In the genomic region with DNA sequence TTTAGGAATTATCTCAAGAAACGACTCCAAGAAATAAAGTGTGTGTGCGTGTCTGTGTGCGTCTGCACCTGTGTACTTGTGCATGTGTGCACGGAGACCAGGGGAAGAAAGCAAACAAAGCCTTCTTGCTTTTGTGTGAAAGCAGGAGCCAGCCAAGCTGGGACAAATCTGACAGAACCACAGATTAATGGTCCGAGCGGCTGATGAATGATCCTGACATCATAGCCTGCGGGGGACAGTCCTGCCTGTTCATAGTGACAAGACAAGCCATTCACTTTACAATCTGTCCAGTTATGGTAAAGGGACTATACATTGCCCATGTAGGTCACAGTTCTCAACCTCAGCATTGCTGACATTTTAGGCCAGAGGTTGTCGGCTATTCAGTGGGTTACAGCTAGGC, we compare ENCODE assay signal across 13 mouse cellular contexts. TPM values are rescaled to one million over a fixed set of nuclear protein-coding genes. Genes with fewer than 3 reads are reported as not detected.
DNase-seq lines count a peak whose midpoint lies in the region; ATAC-seq and TF ChIP-seq lines count a peak whose summit lies in the region.
"Had no signal": no experiment of that assay in that cellular context is flagged by ENCODE, and none has a peak within 500 bp of the region (broad histone marks: within the 10 kb centered on the region; RNA-seq: fewer than 3 reads in every experiment).

No protein-coding gene starts in this region.

- TF ChIP-seq CTCF in testis, adult 2 months (IDR thresholded peaks at IDR 0.05; ENCODE audit: control insufficient read depth, insufficient read depth, insufficient replicate concordance, low read depth, low read length), result no peak
- no peak for TF ChIP-seq CTCF in lung, postnatal 0 days (IDR thresholded peaks at IDR 0.05)

- no peak for DNase-seq in kidney, adult 9 months
- no peak for DNase-seq in testis, postnatal 14 days (ENCODE audit: low spot score)
- DNase-seq in limb, embryonic 10.5 days (ENCODE audit: low spot score), result no peak
- no peak for DNase-seq in lung, postnatal 0 days (ENCODE audit: low spot score)
- DNase-seq: cerebellum, adult 9-10 months; kidney, adult 2 months; layer of hippocampus, adult 9-11 months had no signal

- no peak for TF ChIP-seq POLR2A in testis, adult 2 months (IDR thresholded peaks at IDR 0.05; ENCODE audit: control insufficient read depth, low read depth, low read length)

- no peaks in the 10 kb centered on the region for H3K9me3 ChIP-seq in kidney, embryonic 15.5 days (replicated peaks)
- no peaks in the 10 kb centered on the region for H3K9me3 ChIP-seq in limb, embryonic 10.5 days (replicated peaks)
- H3K9me3 ChIP-seq in lung, postnatal 0 days (ENCODE audit: low read length), result no peaks in the 10 kb centered on the region
- no peaks in the 10 kb centered on the region for H3K9me3 ChIP-seq in kidney, embryonic 14.5 days (ENCODE audit: control insufficient read depth, low read length)
- H3K9me3 ChIP-seq: embryonic facial prominence, embryonic 12.5 days; limb, embryonic 13.5 days had no signal

- peaks cover 4% of the 10 kb centered on the region; the same call in 1 of the 2 replicates for H3K36me3 ChIP-seq in kidney, embryonic 15.5 days
- H3K36me3 ChIP-seq in testis, adult 2 months (ENCODE audit: control insufficient read depth, insufficient read depth, low read length), result no peaks in the 10 kb centered on the region
- H3K36me3 ChIP-seq in limb, embryonic 10.5 days, result peaks cover 11% of the 10 kb centered on the region; the same call in 1 of the 2 replicates
- H3K36me3 ChIP-seq in lung, postnatal 0 days (ENCODE audit: insufficient read depth, low read length), result no peaks in the 10 kb centered on the region
- no peaks in the 10 kb centered on the region for H3K36me3 ChIP-seq in kidney, embryonic 14.5 days (ENCODE audit: control insufficient read depth, insufficient read depth, low read length)
- H3K36me3 ChIP-seq: limb, embryonic 13.5 days had no signal

- H3K4me3 ChIP-seq in kidney, embryonic 15.5 days (replicated peaks), result no peak overlapping the region
- no peak overlapping the region for H3K4me3 ChIP-seq in testis, adult 2 months (ENCODE audit: control insufficient read depth, low read depth, low read length)
- H3K4me3 ChIP-seq in limb, embryonic 10.5 days, result no peak overlapping the region
- no peak overlapping the region for H3K4me3 ChIP-seq in lung, postnatal 0 days (ENCODE audit: low read depth, low read length)
- H3K4me3 ChIP-seq in kidney, embryonic 14.5 days (ENCODE audit: low read length), result no peak overlapping the region
- H3K4me3 ChIP-seq: embryonic facial prominence, embryonic 12.5 days; limb, embryonic 13.5 days had no signal

- no peak for TF ChIP-seq EP300 in lung, postnatal 0 days (IDR thresholded peaks at IDR 0.05)

- no peaks in the 10 kb centered on the region for H3K27me3 ChIP-seq in kidney, embryonic 15.5 days
- H3K27me3 ChIP-seq in testis, adult 2 months (ENCODE audit: control insufficient read depth, insufficient read depth, low read length), result no peaks in the 10 kb centered on the region
- H3K27me3 ChIP-seq in limb, embryonic 10.5 days (ENCODE audit: low read depth, poor library complexity, severe bottlenecking), result no peaks in the 10 kb centered on the region
- no peaks in the 10 kb centered on the region for H3K27me3 ChIP-seq in lung, postnatal 0 days (replicated peaks; ENCODE audit: insufficient read depth, low read length)
- H3K27me3 ChIP-seq in kidney, embryonic 14.5 days (ENCODE audit: control insufficient read depth, insufficient read depth, low read length), result no peaks in the 10 kb centered on the region
- H3K27me3 ChIP-seq: CH12.LX; embryonic facial prominence, embryonic 12.5 days; limb, embryonic 13.5 days had no signal

- H3K4me2 ChIP-seq in kidney, embryonic 15.5 days, result no peak overlapping the region
- no peak overlapping the region for H3K4me2 ChIP-seq in lung, postnatal 0 days (replicated peaks; ENCODE audit: low read depth, low read length)
- no peak overlapping the region for H3K4me2 ChIP-seq in kidney, embryonic 14.5 days (replicated peaks; ENCODE audit: low read depth, low read length)
- H3K4me2 ChIP-seq: embryonic facial prominence, embryonic 12.5 days; limb, embryonic 13.5 days had no signal

- peak overlapping the region; percentile 32; the same call in 1 of the 2 replicates for H3K27ac ChIP-seq in kidney, embryonic 15.5 days
- peak overlapping the region; percentile 33; the same call in 1 of the 2 replicates for H3K27ac ChIP-seq in testis, adult 2 months (ENCODE audit: control insufficient read depth, insufficient read depth, low read depth, low read length)
- H3K27ac ChIP-seq in limb, embryonic 10.5 days, result peak overlapping the region; percentile 37; the same call in 1 of the 2 replicates
- H3K27ac ChIP-seq in lung, postnatal 0 days (ENCODE audit: low read length), result no peak overlapping the region
- H3K27ac ChIP-seq in kidney, embryonic 14.5 days (ENCODE audit: low read depth, low read length), result no peak overlapping the region
- H3K27ac ChIP-seq: embryonic facial prominence, embryonic 12.5 days; limb, embryonic 13.5 days had no signal

- no peak for ATAC-seq in kidney, embryonic 15.5 days (replicated peaks; ENCODE audit: low FRiP score)
- ATAC-seq in lung, postnatal 0 days, result no peak
- no peak for ATAC-seq in kidney, embryonic 14.5 days (ENCODE audit: low FRiP score, low TSS enrichment)

- WGBS in kidney, embryonic 15.5 days, result 45% methylated on average over 8 of the region's 8 CpGs
- WGBS in limb, embryonic 10.5 days, result 84% methylated on average over 8 of the region's 8 CpGs
- whole genome bisulfite sequencing in lung, postnatal 0 days, result 64% methylated on average over 8 of the region's 8 CpGs
- WGBS in kidney, embryonic 14.5 days, result 51% methylated on average over 8 of the region's 8 CpGs

- H3K4me1 ChIP-seq in kidney, embryonic 15.5 days, result peaks cover 44% of the 10 kb centered on the region
- peaks cover 16% of the 10 kb centered on the region for H3K4me1 ChIP-seq in testis, adult 2 months (ENCODE audit: control insufficient read depth, insufficient read depth, low read length)
- H3K4me1 ChIP-seq in limb, embryonic 10.5 days, result peaks cover 47% of the 10 kb centered on the region
- H3K4me1 ChIP-seq in lung, postnatal 0 days (ENCODE audit: insufficient read depth, low read depth, low read length), result peaks cover 18% of the 10 kb centered on the region
- H3K4me1 ChIP-seq in kidney, embryonic 14.5 days (ENCODE audit: control insufficient read depth, insufficient read depth, low read length), result peaks cover 17% of the 10 kb centered on the region; the same call in 1 of the 2 replicates

- H3K9ac ChIP-seq in kidney, embryonic 15.5 days, result no peak overlapping the region
- no peak overlapping the region for H3K9ac ChIP-seq in lung, postnatal 0 days (replicated peaks; ENCODE audit: low read depth)
- H3K9ac ChIP-seq in kidney, embryonic 14.5 days (ENCODE audit: low read depth, low read length), result no peak overlapping the region
- H3K9ac ChIP-seq: embryonic facial prominence, embryonic 12.5 days; limb, embryonic 13.5 days had no signal

RNA-seq across cellular contexts. Expression of a gene that starts 28.3 kb away (rescaled TPM):
- polyA plus RNA-seq in kidney, embryonic 15.5 days (2015; fragmentation: Nextera tagmentation; extraction: Ambion mirVana), result not detected in 2 replicates
- not detected in 2 replicates for polyA plus RNA-seq in testis, adult 2 months (2012; rRNA removed)
- not detected in 2 replicates for polyA plus RNA-seq in limb, embryonic 10.5 days (2016; fragmentation: Nextera tagmentation; extraction: Ambion mirVana)
- polyA plus RNA-seq in lung, postnatal 0 days (2015; fragmentation: Nextera tagmentation; extraction: Ambion mirVana), result not detected in 2 replicates
- polyA plus RNA-seq in kidney, embryonic 14.5 days (2014; fragmentation: Nextera tagmentation; extraction: Ambion mirVana), result not detected in 2 replicates
- polyA plus RNA-seq: embryonic facial prominence, embryonic 12.5 days; limb, embryonic 13.5 days had no signal

RNA-seq across cellular contexts. Expression of a gene that starts 31.5 kb away (rescaled TPM):
- 14.9 and 20.0 TPM in 2 replicates for polyA plus RNA-seq in kidney, embryonic 15.5 days (2015; fragmentation: Nextera tagmentation; extraction: Ambion mirVana)
- 67.0 and 72.5 TPM in 2 replicates for polyA plus RNA-seq in testis, adult 2 months (2012; rRNA removed)
- 10.0 and 13.0 TPM in 2 replicates for polyA plus RNA-seq in limb, embryonic 10.5 days (2016; fragmentation: Nextera tagmentation; extraction: Ambion mirVana)
- polyA plus RNA-seq in lung, postnatal 0 days (2015; fragmentation: Nextera tagmentation; extraction: Ambion mirVana), result 20.3 and 21.1 TPM in 2 replicates
- 10.8 and 14.1 TPM in 2 replicates for polyA plus RNA-seq in kidney, embryonic 14.5 days (2014; fragmentation: Nextera tagmentation; extraction: Ambion mirVana)

RNA-seq across cellular contexts. Expression of a gene that starts 38.6 kb away (rescaled TPM):
- 12.7 and 17.5 TPM in 2 replicates for polyA plus RNA-seq in kidney, embryonic 15.5 days (2015; fragmentation: Nextera tagmentation; extraction: Ambion mirVana)
- polyA plus RNA-seq in testis, adult 2 months (2012; rRNA removed), result 0.40 and 0.79 TPM in 2 replicates
- 24.5 and 26.7 TPM in 2 replicates for polyA plus RNA-seq in limb, embryonic 10.5 days (2016; fragmentation: Nextera tagmentation; extraction: Ambion mirVana)
- 0.56 and 0.87 TPM in 2 replicates for polyA plus RNA-seq in lung, postnatal 0 days (2015; fragmentation: Nextera tagmentation; extraction: Ambion mirVana)
- 9.7 and 12.5 TPM in 2 replicates for polyA plus RNA-seq in kidney, embryonic 14.5 days (2014; fragmentation: Nextera tagmentation; extraction: Ambion mirVana)

Comparison
In these comparisons a context has a peak if more than half of its experiments do, and no peak if none do; other contexts are left out.
1. H3K27ac ChIP-seq: peak in kidney, embryonic 15.5 days (single experiment), testis, adult 2 months (single experiment) and limb, embryonic 10.5 days (single experiment); none in lung, postnatal 0 days (single experiment) and kidney, embryonic 14.5 days (single experiment).